Mouse (Mus musculus) heart, adult 8-10 months (tissue): Measurements from ENCODE around the gene Fam71f1. TPM values are rescaled to one million over a fixed set of nuclear protein-coding genes. Genes with fewer than 3 reads are reported as not detected.
A peak's percentile ranks its signal among the peaks of the same experiment; 100 is the strongest.
"Not testable (repeated sequence)": the region's sequence is repeated elsewhere in the genome, so short reads cannot be mapped to it uniquely, and the experiment has no call there.

ENCODE experiments used
- DNase-seq: peaks from one replicate; pipeline ENCODE4 v3.0.0; 2022; ENCODE audit warnings: low spot score
- total RNA-seq, 4 experiments: library from RNA; stranded (reverse); gene quantifications; 2 replicates each; pipeline ENCODE4 v1.2.4; 2022

The Fam71f1 gene
- total RNA-seq, 4 experiments from 2014 or later = not detected

DNA sequence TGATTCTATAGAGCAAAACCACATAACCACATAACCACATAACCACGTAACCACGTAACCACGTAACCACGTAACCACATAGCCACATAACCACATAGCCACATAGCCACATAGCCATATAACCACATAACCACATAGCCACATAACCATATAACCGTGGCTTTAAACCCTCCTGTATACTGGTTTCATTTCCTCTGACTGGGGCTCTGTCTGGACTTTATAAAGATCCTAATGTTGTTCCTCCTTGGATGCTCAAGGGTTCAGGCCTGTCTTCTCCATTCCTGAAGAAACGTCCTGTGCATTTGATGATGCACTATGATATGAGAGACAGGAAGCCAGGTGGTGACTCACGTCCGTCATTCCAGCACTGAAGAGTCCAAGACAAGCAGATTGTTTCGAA is 8.0 kb downstream of the Fam71f1 start:
- DNase-seq = no peak

DNA sequence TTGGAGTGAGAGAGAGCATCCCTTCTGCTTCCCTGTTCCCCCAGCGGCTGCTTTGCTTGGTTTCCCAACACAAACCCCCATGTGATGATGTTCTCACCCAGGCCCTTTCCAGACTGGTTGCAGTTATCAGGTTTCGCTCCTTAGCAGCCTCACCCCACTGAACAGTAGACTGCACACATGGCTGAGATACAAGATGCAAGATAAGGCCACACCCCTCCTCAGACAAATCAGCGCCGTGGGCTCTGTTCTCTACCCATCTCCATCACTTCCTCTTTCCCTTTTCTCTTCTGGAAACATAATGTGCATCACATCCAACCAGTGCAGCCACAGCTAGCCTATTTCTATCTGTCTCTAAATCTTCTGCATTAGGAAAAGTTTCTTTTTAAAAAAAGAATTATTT is 10.6 kb downstream of the Fam71f1 start:
- DNase-seq = no peak

DNA sequence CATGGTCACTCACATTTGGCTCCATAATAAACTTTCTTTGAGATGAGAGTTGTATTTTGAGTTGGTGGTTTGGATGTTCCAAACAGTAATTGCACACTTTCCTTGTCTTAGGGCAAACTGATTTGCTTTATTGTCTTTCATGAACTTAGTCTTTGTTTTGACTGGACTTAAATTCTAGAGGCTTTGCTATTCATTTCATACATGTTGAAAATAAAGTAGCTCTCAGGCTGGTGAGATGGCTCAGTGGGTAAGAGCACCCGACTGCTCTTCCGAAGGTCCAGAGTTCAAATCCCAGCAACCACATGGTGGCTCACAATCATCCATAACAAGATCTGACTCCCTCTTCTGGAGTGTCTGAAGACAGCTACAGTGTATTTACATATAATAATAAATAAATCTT is 27.6 kb downstream of the Fam71f1 start:
- not testable (repeated sequence) for DNase-seq

DNA sequence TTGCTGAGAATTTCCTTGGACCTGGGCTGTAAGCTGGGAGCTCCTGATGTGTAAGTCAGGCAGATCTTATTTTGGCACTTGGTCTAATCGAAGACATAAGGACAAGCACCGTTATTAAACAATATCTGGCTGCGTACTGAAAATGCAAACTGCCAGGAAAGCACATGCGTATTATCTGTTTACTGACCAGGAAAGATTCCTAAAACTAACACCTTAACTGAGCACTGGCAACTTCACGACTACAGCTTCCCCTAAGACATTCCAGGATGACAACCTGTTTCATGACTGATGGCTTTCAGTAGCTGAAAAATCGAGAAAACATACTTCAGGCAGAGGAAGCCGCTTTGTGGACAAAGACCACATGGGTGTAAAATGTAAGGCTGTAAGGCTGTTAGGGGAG is 28.2 kb downstream of the Fam71f1 start:
- no peak for DNase-seq

DNA sequence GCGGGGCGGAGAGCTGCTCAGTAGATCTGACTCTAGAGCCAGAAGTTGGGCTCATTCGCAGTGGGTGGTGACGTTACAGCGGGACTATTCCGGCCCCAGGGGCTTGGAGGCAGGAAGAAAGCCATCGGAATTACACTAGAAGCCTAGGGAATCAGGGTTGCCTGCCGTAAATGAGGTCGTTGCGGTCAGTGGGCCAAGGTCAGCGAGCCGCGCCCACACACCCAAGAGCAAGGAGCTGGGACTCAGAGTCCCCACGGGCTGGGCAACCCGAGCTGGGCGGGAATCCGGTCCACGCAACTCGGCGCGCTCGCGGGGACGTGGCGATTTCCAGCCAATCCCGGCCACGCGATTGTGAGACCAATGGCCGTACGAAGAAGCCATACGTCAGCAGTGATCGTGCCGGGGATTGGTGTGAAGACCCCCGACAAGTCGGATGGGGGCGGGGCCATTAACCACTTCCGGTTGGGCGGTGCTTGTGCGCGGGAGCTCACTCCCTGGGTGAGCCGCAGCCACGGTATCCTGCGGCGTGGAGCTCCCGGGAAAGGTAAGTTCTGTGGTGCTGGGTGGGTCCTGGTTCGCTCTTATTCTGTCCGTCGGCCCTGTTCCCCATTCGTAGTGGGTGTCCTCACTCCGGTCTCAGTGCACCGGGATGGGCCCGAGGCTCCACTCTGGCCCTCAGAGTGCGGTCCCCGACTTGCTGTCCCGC is 28.9 kb downstream of the Fam71f1 start, which contains the start of gene Calu:
TSS of gene Calu (plus strand) at position 405 of the 706 bp plus-strand sequence.
- peak; percentile 100 for DNase-seq

DNA sequence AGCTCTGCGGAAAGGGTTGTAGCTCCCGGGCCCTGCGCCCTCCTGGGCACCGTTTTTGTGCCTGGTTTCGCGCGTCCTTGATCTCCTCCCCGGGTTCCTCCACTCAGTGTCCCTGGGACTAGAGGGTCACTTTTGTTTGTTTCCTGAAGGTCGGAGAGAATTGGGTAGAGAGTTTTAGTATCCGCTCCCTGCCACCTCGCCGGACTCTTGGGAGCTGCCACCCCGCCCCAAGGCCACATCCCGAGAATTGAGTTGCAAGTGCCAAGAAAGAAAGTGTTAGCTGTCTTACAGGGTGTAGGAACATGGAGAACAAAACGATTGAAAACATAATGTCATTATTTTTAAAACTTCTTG is 29.4 kb downstream of the Fam71f1 start:
- no peak for DNase-seq

DNA sequence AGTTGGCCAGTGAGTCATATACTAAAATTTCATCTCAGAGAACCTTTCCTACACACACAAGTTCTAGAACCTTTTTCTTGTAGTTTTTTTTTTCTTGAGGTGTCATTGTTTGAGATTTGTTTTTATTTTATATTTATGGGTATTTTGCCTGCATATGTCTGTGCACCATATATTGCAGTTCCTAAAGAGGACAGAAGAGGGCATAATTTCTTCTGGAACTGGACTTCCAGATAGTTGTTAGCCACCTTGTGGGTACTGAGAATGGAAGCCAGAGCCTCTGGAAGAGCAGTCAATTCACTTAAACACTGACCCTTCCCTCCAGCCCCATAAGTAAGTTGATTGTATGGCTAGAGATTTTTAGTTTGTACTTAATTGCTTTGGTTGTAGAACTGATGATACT is 32.7 kb downstream of the Fam71f1 start:
- no peak for DNase-seq

DNA sequence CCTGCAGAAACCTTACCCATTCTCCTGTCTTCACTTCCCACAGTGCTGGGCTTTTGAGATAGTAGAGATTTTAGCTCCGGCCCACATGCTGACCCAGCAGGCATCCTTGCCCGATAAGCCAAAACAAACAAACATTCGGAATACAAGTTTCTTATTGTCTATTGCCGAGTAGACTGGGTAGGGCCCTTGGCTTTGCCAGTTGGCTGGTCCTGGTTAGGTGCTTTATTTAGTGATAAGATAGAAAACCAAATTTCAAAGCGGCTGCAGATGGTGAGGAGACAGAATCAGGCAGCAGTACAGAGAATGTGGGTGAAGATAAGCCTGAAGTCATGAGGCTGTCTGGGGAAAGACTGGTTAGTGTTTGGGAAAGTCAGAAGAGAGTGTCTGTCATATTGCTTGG is 33.9 kb downstream of the Fam71f1 start:
- no peak for DNase-seq

DNA sequence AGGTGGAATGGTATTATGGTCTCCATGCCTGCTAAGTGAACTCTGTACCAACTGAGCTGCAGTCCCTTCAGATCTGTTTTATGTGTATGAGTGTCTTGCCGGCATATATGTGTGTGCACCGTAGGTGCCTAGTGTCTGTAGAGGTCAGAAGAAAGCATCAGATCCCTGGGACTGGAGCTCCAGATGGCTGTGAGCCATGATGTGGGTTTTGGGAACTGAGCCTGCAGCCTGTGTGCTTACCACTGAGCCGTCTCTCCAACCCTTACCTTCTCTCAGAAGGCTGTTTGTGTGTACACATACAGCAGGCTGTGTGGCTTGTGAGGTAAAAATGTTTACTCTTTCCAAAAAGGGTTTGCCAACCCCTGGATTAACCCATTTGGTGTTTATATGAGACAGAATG is 40.4 kb downstream of the Fam71f1 start:
- DNase-seq = no peak

DNA sequence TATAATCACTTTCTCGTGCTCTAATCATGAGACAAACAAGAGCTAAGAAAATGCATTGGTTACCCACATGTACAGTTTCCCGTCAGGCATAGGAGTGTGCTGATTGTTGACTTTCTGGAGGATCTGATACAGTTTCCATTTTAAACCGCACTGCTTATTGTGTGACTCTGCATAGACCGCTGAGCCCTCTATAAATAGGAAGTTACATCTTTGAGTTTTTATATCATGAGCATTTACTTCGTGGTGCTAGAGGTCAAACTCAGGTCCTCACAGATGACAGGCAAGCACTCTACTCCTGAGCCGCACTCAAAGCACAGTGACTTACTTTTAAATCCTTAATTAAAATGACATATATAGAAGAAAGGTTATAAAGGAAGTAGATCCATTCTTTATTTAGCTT is 41.3 kb downstream of the Fam71f1 start:
- DNase-seq = no peak

DNA sequence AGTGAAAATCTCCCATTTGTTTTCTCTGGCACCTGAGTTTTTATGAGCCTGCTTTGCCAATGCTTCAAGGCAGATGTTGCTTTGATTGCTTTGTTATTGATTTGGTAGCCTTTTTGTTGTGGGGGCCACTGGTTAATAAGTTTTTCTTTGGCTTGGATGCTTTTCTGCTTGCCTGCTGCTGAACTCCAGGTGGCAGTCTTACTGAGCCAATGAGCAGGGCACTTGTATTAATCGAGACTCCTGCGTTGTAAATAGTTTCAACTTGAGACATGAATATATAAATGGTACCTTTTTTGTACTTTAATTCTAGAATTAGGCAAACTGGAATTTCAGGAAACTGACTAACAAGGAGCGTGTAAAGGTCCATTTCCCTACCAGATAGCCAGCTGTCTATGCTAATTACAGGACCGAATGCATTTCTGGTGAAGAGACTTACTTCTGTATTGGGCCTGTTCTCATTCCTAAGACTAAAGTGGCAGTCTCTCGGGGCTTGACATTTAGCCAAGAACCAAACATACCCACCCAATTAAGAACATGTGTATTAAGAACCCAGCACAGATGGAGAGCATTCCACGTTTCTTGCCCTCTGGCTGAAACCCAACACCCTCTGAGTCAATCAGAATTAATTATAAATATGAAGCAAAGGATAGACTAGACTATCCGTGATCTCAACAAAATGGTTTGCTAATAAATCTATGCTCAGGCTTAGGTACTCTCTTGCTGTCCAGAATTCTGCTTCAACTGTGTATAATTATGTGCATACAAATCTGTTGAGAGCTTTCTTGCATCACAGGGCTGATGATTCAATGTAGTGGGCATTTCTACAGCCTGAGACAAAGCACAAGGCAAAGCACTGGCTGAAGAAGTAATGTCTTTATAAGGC is 43.5 kb downstream of the Fam71f1 start:
- no peak for DNase-seq

DNA sequence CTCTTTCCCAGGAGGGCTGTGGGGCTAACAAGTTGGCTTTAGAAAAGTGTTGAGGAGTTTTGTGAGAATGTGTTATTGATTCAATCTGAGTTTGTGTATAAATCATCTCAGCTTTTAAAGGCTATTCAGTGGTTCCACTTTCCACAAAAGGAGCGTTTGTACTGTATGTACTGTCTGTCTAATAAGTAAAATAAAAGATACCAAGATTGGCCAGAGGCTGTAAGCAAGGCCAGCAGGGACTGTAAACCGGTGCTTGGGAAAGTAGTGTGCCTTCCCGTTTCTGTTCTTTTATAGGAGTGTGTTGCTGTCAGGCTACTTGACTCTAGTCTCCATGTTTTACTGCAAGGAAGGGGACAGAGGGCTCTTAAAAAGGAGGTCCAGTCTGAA is 44.2 kb downstream of the Fam71f1 start:
- DNase-seq = no peak

DNA sequence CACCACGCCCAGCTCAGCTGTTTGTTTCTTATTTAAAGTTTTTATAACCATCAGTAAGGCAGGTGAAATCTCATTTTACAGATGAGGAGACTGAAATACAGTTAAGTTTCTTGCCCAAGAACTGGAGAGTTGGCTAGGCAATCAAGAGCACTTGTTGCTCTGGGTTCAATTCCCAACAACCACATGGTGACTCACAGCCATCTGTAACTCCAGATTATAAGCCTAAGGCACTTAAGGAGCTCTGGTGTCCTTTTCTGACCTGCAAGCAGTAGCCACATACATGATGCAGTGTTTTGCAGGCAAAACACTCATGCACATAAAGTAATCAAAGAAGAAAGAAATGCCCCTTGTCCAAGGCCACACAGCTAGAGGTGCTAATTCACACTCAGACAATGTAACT is 46.3 kb downstream of the Fam71f1 start:
- no peak for DNase-seq

DNA sequence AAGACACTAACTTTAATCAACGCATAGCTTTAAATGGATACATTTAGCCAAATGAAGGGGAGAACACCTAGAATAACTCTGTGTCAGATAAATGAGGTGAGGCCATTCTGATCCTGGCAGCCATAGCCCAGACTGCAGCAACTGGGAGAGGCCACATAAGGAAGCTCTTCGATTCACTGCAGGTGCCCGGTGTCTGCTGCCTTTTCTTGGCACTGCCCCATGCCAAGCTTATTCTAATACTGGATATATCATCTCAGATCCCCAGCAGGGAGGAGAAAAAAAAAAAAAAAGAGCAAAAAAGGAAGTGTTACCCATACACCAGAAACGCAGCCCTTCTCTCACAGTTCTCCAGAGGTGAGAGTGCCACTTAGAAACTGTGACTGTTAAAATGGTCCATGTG is 58.4 kb downstream of the Fam71f1 start:
- DNase-seq = no peak

DNA sequence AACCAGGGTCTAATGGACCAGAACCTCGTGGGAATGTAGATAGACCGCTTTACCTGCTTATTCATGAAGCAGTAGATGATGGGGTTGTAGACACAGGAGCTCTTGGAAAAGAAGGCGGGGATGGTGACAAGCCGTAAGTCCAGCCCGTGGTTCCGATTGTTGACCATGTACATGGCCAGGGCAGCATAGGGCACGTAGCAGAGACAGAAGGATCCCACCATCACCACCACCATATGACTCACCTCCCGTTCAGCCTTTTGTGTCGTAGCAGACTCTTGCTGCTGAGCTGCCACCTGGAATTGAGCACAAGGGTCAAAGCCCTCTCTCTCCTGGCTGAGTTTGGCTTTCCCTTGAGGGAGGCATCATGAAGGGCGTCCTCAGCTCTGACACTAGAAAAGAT is 59.7 kb downstream of the Fam71f1 start:
- DNase-seq = no peak

DNA sequence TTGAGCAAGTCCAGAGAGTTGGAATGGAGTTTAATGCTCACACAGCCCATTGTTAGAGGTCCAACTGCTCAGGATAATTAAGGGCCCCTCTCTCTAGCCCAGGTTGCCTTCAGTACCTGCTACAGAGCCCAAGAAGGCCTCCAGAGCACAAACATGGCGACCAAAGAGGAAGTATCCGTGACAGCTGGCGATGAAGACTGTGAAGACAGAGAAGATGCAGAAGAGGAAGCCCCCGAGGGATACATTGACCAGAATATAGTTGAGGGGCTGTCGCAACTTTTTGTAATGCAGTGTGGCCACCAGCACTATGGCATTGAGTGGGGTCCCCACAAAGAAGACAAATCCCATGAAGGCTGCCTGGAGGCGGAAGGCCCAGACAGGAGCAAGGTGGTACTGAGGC is 61.0 kb downstream of the Fam71f1 start:
- DNase-seq = no peak

DNA sequence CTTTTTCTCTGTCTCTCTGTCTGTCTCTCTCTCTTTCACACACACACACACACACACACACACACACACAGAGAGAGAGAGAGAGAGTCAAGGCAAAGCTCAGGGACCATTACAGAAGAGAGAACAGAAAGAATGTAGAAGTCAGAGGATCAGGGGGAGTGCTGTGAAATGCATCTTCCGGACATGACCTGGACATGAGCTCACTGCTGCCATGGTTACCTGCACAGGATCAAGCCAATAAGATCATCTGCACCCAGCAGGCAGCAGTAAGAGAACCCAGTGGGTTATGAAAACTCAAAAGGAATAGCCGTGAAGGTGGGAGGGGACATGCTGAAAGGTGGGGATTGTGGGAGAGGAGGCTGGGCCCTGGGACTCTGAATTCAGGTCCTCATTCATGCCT is 63.5 kb downstream of the Fam71f1 start:
- no peak for DNase-seq

Other genes starting within 250 kb of the Fam71f1 start
- 10 to 100 TPM; 15.1 to 19.7 (median 18.9) TPM for gene Rbm28, start 154.1 kb upstream of the Fam71f1 start, total RNA-seq
- 1 to 10 TPM; 2.2 to 3.2 (median 2.9) TPM for gene Prrt4, start 139.6 kb upstream of the Fam71f1 start, total RNA-seq
- gene Impdh1, start 102.8 kb upstream of the Fam71f1 start, total RNA-seq = 10 to 100 TPM; 16.5 to 24.0 (median 20.5) TPM
- 1 to 10 TPM; 3.7 to 6.7 (median 6.1) TPM for gene Hilpda, start 46.7 kb upstream of the Fam71f1 start, total RNA-seq
- under 1 TPM in 1 of 4 experiments, not detected in 3; 0.59 TPM for gene Fam71f2, start 39.5 kb upstream of the Fam71f1 start, total RNA-seq
- 100 to 1,000 TPM; 230 to 251 (median 234) TPM for gene Calu, start 28.9 kb downstream of the Fam71f1 start, total RNA-seq
- gene Opn1sw, start 69.3 kb downstream of the Fam71f1 start, total RNA-seq = under 1 TPM in 2 of 4 experiments, not detected in 2; 0.22 to 0.79 TPM
- gene Ccdc136, start 77.2 kb downstream of the Fam71f1 start, total RNA-seq = 1 to 10 TPM; 1.1 to 2.9 (median 2.5) TPM
- 100 to 1,000 TPM; 195 to 305 (median 272) TPM for gene Flnc, start 114.1 kb downstream of the Fam71f1 start, total RNA-seq
- 100 to 1,000 TPM; 128 to 134 (median 131) TPM for gene Atp6v1f, start 148.6 kb downstream of the Fam71f1 start, total RNA-seq
- gene Atp6v1fnb, start 152.3 kb downstream of the Fam71f1 start, total RNA-seq = not detected
- 1 to 10 TPM; 2.0 to 4.8 (median 2.8) TPM for gene Kcp, start 188.8 kb downstream of the Fam71f1 start, total RNA-seq
- 1 to 10 TPM; 2.0 to 4.0 (median 2.4) TPM for gene Irf5, start 207.5 kb downstream of the Fam71f1 start, total RNA-seq